16 mouse cellular contexts compared by ENCODE assay signal in genomic region chr6:87119975-87120374, GRCm38 (mm10). TPM values are rescaled to one million over a fixed set of nuclear protein-coding genes. Genes with fewer than 3 reads are reported as not detected.
DNase-seq lines count a peak whose midpoint lies in the region; ATAC-seq and TF ChIP-seq lines count a peak whose summit lies in the region.
"Had no signal": no experiment of that assay in that cellular context is flagged by ENCODE, and none has a peak within 500 bp of the region (broad histone marks: within the 10 kb centered on the region; RNA-seq: fewer than 3 reads in every experiment).

No protein-coding gene starts in this region.

- no peak for TF ChIP-seq POLR2A in spleen, adult 2 months (IDR thresholded peaks at IDR 0.05; ENCODE audit: low read depth, low read length)

- H3K4me3 ChIP-seq in spleen, adult 2 months (ENCODE audit: extremely low read depth, insufficient read depth, insufficient read length) = no peak overlapping the region; the same call in 1 of the 2 replicates
- H3K4me3 ChIP-seq in intestine, embryonic 16.5 days (ENCODE audit: low read length) = no peak overlapping the region
- H3K4me3 ChIP-seq in liver, embryonic 13.5 days (replicated peaks) = no peak overlapping the region
- H3K4me3 ChIP-seq in stomach, postnatal 0 days (ENCODE audit: low read depth, low read length) = no peak overlapping the region
- H3K4me3 ChIP-seq in kidney, embryonic 14.5 days (ENCODE audit: low read length) = no peak overlapping the region
- H3K4me3 ChIP-seq: hindbrain, embryonic 15.5 days; midbrain, embryonic 15.5 days had no signal

- peak overlapping the region; percentile 77 for H3K27ac ChIP-seq in spleen, adult 2 months (ENCODE audit: insufficient read depth, low read length)
- peak overlapping the region; percentile 65 for H3K27ac ChIP-seq in intestine, embryonic 16.5 days (ENCODE audit: low read length)
- no peak overlapping the region for H3K27ac ChIP-seq in liver, embryonic 13.5 days
- peak overlapping the region; percentile 78 for H3K27ac ChIP-seq in stomach, postnatal 0 days (replicated peaks)
- no peak overlapping the region for H3K27ac ChIP-seq in kidney, embryonic 14.5 days (ENCODE audit: low read depth, low read length)
- H3K27ac ChIP-seq: hindbrain, embryonic 15.5 days; midbrain, embryonic 15.5 days had no signal

- H3K4me1 ChIP-seq in spleen, adult 2 months (ENCODE audit: control insufficient read depth, insufficient read depth, insufficient read length) = peaks cover 8% of the 10 kb centered on the region; the same call in 1 of the 2 replicates
- 0 out of 2 replicates have a peak, but pooled peaks cover 2% of the 10 kb centered on the region for H3K4me1 ChIP-seq in intestine, embryonic 16.5 days (ENCODE audit: control insufficient read depth, insufficient read depth, low read length)
- peaks cover 3% of the 10 kb centered on the region; the same call in 1 of the 2 replicates for H3K4me1 ChIP-seq in liver, embryonic 13.5 days (replicated peaks)
- no peaks in the 10 kb centered on the region for H3K4me1 ChIP-seq in stomach, postnatal 0 days (replicated peaks; ENCODE audit: control insufficient read depth, insufficient read depth)
- H3K4me1 ChIP-seq in kidney, embryonic 14.5 days (ENCODE audit: control insufficient read depth, insufficient read depth, low read length) = no peaks in the 10 kb centered on the region
- H3K4me1 ChIP-seq: hindbrain, embryonic 15.5 days; midbrain, embryonic 15.5 days had no signal

- TF ChIP-seq CTCF in spleen, adult 2 months (IDR thresholded peaks at IDR 0.05; ENCODE audit: extremely low read depth, insufficient read depth, insufficient read length, insufficient replicate concordance) = no peak
- no peak for TF ChIP-seq CTCF in stomach, postnatal 0 days (IDR thresholded peaks at IDR 0.05; ENCODE audit: low read depth)

- no peaks in the 10 kb centered on the region for H3K36me3 ChIP-seq in spleen, adult 2 months (ENCODE audit: control insufficient read depth, insufficient read depth, low read length)
- no peaks in the 10 kb centered on the region for H3K36me3 ChIP-seq in intestine, embryonic 16.5 days (ENCODE audit: control insufficient read depth, insufficient read depth, low read length)
- H3K36me3 ChIP-seq in liver, embryonic 13.5 days = no peaks in the 10 kb centered on the region
- no peaks in the 10 kb centered on the region for H3K36me3 ChIP-seq in stomach, postnatal 0 days (ENCODE audit: control insufficient read depth, insufficient read depth, low read length)
- H3K36me3 ChIP-seq in kidney, embryonic 14.5 days (ENCODE audit: control insufficient read depth, insufficient read depth, low read length) = no peaks in the 10 kb centered on the region
- H3K36me3 ChIP-seq: G1E; hindbrain, embryonic 15.5 days; midbrain, embryonic 15.5 days had no signal

- H3K9me3 ChIP-seq in intestine, embryonic 16.5 days (ENCODE audit: control insufficient read depth, low read length) = no peaks in the 10 kb centered on the region
- H3K9me3 ChIP-seq in liver, embryonic 13.5 days (replicated peaks) = peaks cover 3% of the 10 kb centered on the region; the same call in 1 of the 2 replicates
- no peaks in the 10 kb centered on the region for H3K9me3 ChIP-seq in stomach, postnatal 0 days (ENCODE audit: control insufficient read depth, low read length)
- H3K9me3 ChIP-seq in kidney, embryonic 14.5 days (ENCODE audit: control insufficient read depth, low read length) = no peaks in the 10 kb centered on the region
- H3K9me3 ChIP-seq: hindbrain, embryonic 15.5 days; midbrain, embryonic 15.5 days had no signal

- H3K27me3 ChIP-seq in spleen, adult 2 months (ENCODE audit: control insufficient read depth, insufficient read depth, low read length) = no peaks in the 10 kb centered on the region
- no peaks in the 10 kb centered on the region for H3K27me3 ChIP-seq in intestine, embryonic 16.5 days (replicated peaks; ENCODE audit: control insufficient read depth, insufficient read depth, low read length)
- no peaks in the 10 kb centered on the region for H3K27me3 ChIP-seq in liver, embryonic 13.5 days
- no peaks in the 10 kb centered on the region for H3K27me3 ChIP-seq in stomach, postnatal 0 days (ENCODE audit: control insufficient read depth, insufficient read depth, low read length)
- H3K27me3 ChIP-seq in kidney, embryonic 14.5 days (ENCODE audit: control insufficient read depth, insufficient read depth, low read length) = no peaks in the 10 kb centered on the region
- H3K27me3 ChIP-seq: hindbrain, embryonic 15.5 days; midbrain, embryonic 15.5 days had no signal

- DNase-seq in spleen, adult 2 months (ENCODE audit: low read depth in 1 of 2, low spot score in 2 of 2) = no peak
- DNase-seq in spleen, postnatal 10 days (ENCODE audit: low spot score in 2 of 2) = no peak
- DNase-seq in liver, embryonic 13.5 days = no peak
- DNase-seq in stomach, postnatal 0 days (ENCODE audit: low spot score) = peak; percentile 69
- DNase-seq: cerebellum, adult 11 months; cerebellum, postnatal 14 days; gastrocnemius, postnatal 25 days; heart, postnatal 14 days; kidney, adult 2 months had no signal

- H3K4me2 ChIP-seq in intestine, embryonic 16.5 days (ENCODE audit: low read depth, low read length) = peak overlapping the region; percentile 26
- no peak overlapping the region for H3K4me2 ChIP-seq in liver, embryonic 13.5 days
- H3K4me2 ChIP-seq in stomach, postnatal 0 days (replicated peaks; ENCODE audit: low read depth) = no peak overlapping the region
- no peak overlapping the region for H3K4me2 ChIP-seq in kidney, embryonic 14.5 days (replicated peaks; ENCODE audit: low read depth, low read length)
- H3K4me2 ChIP-seq: hindbrain, embryonic 15.5 days; midbrain, embryonic 15.5 days had no signal

- peak; percentile 62 for ATAC-seq in intestine, embryonic 16.5 days
- 0 out of 2 replicates have a peak, but pooled peaks have one; percentile 12 for ATAC-seq in liver, embryonic 13.5 days (ENCODE audit: low read depth)
- ATAC-seq in stomach, postnatal 0 days (ENCODE audit: low FRiP score, low TSS enrichment) = peak; percentile 74
- ATAC-seq in cerebellum, adult (ENCODE audit: insufficient number of reproducible peaks, low FRiP score, low TSS enrichment) = no peak
- ATAC-seq in kidney, embryonic 14.5 days (ENCODE audit: low FRiP score, low TSS enrichment) = no peak
- ATAC-seq: midbrain, embryonic 15.5 days had no signal

- WGBS in spleen, adult 2 months = 64% methylated on average over 4 of the region's 4 CpGs
- 38% methylated on average over 4 of the region's 4 CpGs for WGBS in intestine, embryonic 16.5 days
- 75% methylated on average over 4 of the region's 4 CpGs for WGBS in liver, embryonic 13.5 days (ENCODE audit: insufficient replicate concordance)
- WGBS in stomach, postnatal 0 days = 37% methylated on average over 4 of the region's 4 CpGs
- 29% methylated on average over 4 of the region's 4 CpGs for WGBS in kidney, embryonic 14.5 days

- H3K9ac ChIP-seq in intestine, embryonic 16.5 days (ENCODE audit: low read depth, low read length) = 0 out of 2 replicates have a peak overlapping the region, but pooled peaks have one; percentile 28
- no peak overlapping the region for H3K9ac ChIP-seq in liver, embryonic 13.5 days
- no peak overlapping the region; the same call in 1 of the 2 replicates for H3K9ac ChIP-seq in stomach, postnatal 0 days (ENCODE audit: low read length)
- no peak overlapping the region for H3K9ac ChIP-seq in kidney, embryonic 14.5 days (ENCODE audit: low read depth, low read length)
- H3K9ac ChIP-seq: hindbrain, embryonic 15.5 days; midbrain, embryonic 15.5 days had no signal

- no peak for TF ChIP-seq EP300 in stomach, postnatal 0 days (optimal IDR thresholded peaks at IDR 0.05)

RNA-seq across cellular contexts. Expression of gene D6Ertd527e, which starts 15.4 kb away (rescaled TPM):
- polyA plus RNA-seq in spleen, adult 2 months (2012; rRNA removed) = 0.90 and 2.9 TPM in 2 replicates
- polyA plus RNA-seq in intestine, embryonic 16.5 days (2015; fragmentation: Nextera tagmentation; extraction: Ambion mirVana) = 0.23 and 0.54 TPM in 2 replicates
- polyA plus RNA-seq in liver, embryonic 13.5 days (2015; fragmentation: Nextera tagmentation; extraction: Ambion mirVana) = 0.12 TPM in 1 of 2 replicates, not detected in the other
- polyA plus RNA-seq in stomach, postnatal 0 days (2015; fragmentation: Nextera tagmentation; extraction: Ambion mirVana) = 0.19 and 0.29 TPM in 2 replicates
- polyA plus RNA-seq in kidney, embryonic 14.5 days (2014; fragmentation: Nextera tagmentation; extraction: Ambion mirVana) = 0.09 and 0.26 TPM in 2 replicates
- polyA plus RNA-seq: liver, adult 2 months; midbrain, embryonic 15.5 days had no signal

Comparison
In these comparisons a context has a peak if more than half of its experiments do, and no peak if none do; other contexts are left out.
1. H3K27ac ChIP-seq: peak in spleen, adult 2 months (single experiment), intestine, embryonic 16.5 days (single experiment) and stomach, postnatal 0 days (single experiment); none in liver, embryonic 13.5 days (single experiment) and kidney, embryonic 14.5 days (single experiment).
2. ATAC-seq: peak in intestine, embryonic 16.5 days (single experiment), liver, embryonic 13.5 days (single experiment) and stomach, postnatal 0 days (single experiment); none in cerebellum, adult (single experiment) and kidney, embryonic 14.5 days (single experiment).